Mouse (Mus musculus) intestine, embryonic 16.5 days (tissue): ENCODE measurements around the gene Znhit6. TPM values are rescaled to one million over a fixed set of nuclear protein-coding genes. Genes with fewer than 3 reads are reported as not detected.
A peak's percentile ranks its signal among the peaks of the same experiment; 100 is the strongest.

Source experiments
- ATAC-seq: fragments of 200-750 bp; cut with Nextera tagmentation; 2 replicates; pipeline ENCODE4 v1.8.0; 2017; ENCODE audit warnings: moderate TSS enrichment, moderate library complexity
- H3K27ac ChIP-seq: fragments of 300-500 bp; sonication (generic); 2 replicates; pipeline ENCODE4 v1.5.1; 2014; ENCODE audit warnings: mild to moderate bottlenecking, low read length
- H3K27me3 ChIP-seq: fragments of 300-500 bp; sonication (generic); replicated peaks from 2 replicates; pipeline ENCODE4 v1.6.1; 2014; ENCODE audit warnings: low read length, control low read depth, mixed read lengths; ENCODE audit not compliant: control insufficient read depth, insufficient read depth
- H3K36me3 ChIP-seq: fragments of 300-500 bp; sonication (generic); 2 replicates; pipeline ENCODE4 v1.6.1; 2014; ENCODE audit warnings: low read length, control low read depth; ENCODE audit not compliant: control insufficient read depth, insufficient read depth
- H3K4me1 ChIP-seq: fragments of 300-500 bp; sonication (generic); 2 replicates; pipeline ENCODE4 v1.6.1; 2014; ENCODE audit warnings: low read length, control low read depth, mixed read lengths; ENCODE audit not compliant: control insufficient read depth, insufficient read depth
- H3K4me2 ChIP-seq: fragments of 300-500 bp; sonication (generic); 2 replicates; pipeline ENCODE4 v1.6.1; 2014; ENCODE audit warnings: low read depth, low read length, control low read depth
- H3K4me3 ChIP-seq: fragments of 300-500 bp; sonication (generic); 2 replicates; pipeline ENCODE4 v1.5.1; 2014; ENCODE audit warnings: mild to moderate bottlenecking, low read length
- H3K9ac ChIP-seq: fragments of 300-500 bp; sonication (generic); 2 replicates; pipeline ENCODE4 v1.6.1; 2014; ENCODE audit warnings: low read depth, low read length
- H3K9me3 ChIP-seq: fragments of 300-500 bp; sonication (generic); 2 replicates; pipeline ENCODE4 v1.6.1; 2016; ENCODE audit warnings: low read length, control low read depth; ENCODE audit not compliant: control insufficient read depth
- WGBS: fragments of 180-500 bp; shearing (Covaris S2); extraction: QIAGEN DNeasy Blood & Tissue Kit; methylation state at CpG from one replicate; pipeline ENCODE4 v1.1.7; 2014; 5-methylcytosine and 5-hydroxymethylcytosine counted together
- polyA plus RNA-seq: library from polyadenylated mRNA; unstranded; fragments of >200 nt; fragmentation: Nextera tagmentation; extraction: Ambion mirVana; gene quantifications from 2 replicates; pipeline ENCODE4 v1.2.1, GENCODE M21; 2015

The Znhit6 gene
- polyA plus RNA-seq, 1 experiment from 2014 or later, result 28.4 TPM

DNA sequence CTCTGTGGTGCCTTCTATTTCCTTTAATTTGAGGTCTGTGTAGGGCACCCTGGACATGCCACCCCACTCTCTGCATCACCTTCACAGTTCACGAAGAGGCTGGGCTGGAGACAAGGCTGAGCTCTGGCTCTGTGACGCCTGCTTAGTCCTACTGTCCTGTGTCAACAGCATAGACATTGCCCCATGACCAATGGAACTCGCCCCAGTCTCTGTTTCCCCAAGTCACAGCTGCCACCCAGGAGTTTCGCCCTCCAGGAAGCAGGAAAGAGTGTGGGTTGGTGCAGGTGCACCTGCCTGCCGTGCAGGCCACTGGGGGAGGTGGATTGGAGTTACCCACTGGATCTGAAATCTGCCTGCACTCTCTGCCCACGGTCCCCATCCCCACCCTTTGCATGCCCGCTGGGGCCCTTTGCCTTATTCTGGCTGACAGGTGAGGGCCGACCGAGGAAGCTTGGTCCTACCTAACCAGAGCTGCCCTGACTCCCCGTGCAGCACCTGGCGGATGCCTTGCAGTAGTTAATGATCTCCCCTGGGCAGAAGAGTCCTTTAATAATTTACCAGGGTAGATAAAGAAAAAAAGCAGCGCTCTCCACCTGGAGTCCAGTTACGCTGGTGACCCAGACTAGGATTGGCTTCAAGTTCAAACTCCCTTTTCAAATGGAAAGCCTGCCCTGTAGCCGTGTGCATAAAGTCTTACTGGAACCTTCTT is 58.2 kb downstream of the Znhit6 start:
- Histone ChIP-seq H3K4me2 (peak overlapping the region; percentile 36), H3K36me3 (no peaks in the 10 kb centered on the region), H3K9ac (peak overlapping the region; percentile 39; the same call in 1 of the 2 replicates), H3K9me3 (no peaks in the 10 kb centered on the region), H3K27ac (peak overlapping the region; percentile 87), H3K4me1 (peaks cover 12% of the 10 kb centered on the region), H3K27me3 (no peaks in the 10 kb centered on the region), H3K4me3 (0 out of 2 replicates have a peak overlapping the region, but pooled peaks have one; percentile 11)
- WGBS, result 62% methylated on average over 14 of the region's 14 CpGs
- ATAC-seq, result peak; percentile 96

DNA sequence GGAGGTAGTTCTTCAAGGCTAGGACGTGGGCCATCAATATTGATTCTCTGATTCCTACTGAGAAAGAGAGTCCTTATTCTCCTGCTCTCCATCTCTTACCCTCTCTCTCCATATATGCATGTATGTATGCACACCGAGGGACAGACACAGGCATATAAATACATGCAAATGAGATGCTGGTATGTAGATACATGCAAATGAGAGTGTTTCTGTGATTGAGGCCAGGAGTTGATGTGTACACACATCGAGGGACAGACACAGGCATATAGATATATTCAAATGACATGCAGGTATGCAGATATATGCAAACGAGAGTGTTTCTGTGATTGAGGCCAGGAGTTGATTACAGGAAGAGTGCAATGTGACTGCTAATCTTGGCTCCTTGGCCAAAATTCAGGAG is 64.2 kb downstream of the Znhit6 start:
- H3K36me3 ChIP-seq, result no peaks in the 10 kb centered on the region
- no peak for ATAC-seq
- no peak overlapping the region for H3K9ac ChIP-seq
- no peak overlapping the region for H3K27ac ChIP-seq
- 0 out of 2 replicates have a peak, but pooled peaks cover 2% of the 10 kb centered on the region for H3K4me1 ChIP-seq
- no peaks in the 10 kb centered on the region for H3K9me3 ChIP-seq
- no peak overlapping the region for H3K4me2 ChIP-seq
- H3K27me3 ChIP-seq, result no peaks in the 10 kb centered on the region
- 77% methylated on average over 4 of the region's 4 CpGs for WGBS
- no peak overlapping the region for H3K4me3 ChIP-seq

DNA sequence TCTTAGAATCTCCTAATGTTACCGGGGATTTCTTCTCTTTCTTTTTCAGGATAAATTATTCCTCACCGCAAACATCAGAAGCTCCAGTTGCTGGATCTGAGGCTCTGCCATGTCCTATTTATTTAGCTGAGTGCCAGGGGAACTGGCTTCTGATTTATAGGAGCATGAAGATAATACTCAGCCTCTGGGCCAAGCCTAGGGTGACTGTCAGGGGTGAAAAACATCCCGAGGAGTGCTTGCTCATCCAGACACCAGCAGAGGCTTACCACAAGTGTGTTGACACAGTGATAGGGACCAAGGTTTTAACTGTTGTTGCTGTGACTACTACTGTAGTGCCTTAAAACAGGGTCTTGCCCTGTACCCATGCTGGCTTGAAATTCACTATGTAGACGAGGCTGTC is 64.6 kb downstream of the Znhit6 start:
- Histone ChIP-seq H3K4me3 (no peak overlapping the region), H3K27me3 (no peaks in the 10 kb centered on the region), H3K9ac (no peak overlapping the region), H3K27ac (no peak overlapping the region), H3K9me3 (no peaks in the 10 kb centered on the region), H3K4me1 (0 out of 2 replicates have a peak, but pooled peaks cover 2% of the 10 kb centered on the region), H3K4me2 (no peak overlapping the region), H3K36me3 (no peaks in the 10 kb centered on the region)
- 63% methylated on average over 4 of the region's 4 CpGs for WGBS
- ATAC-seq, result no peak

DNA sequence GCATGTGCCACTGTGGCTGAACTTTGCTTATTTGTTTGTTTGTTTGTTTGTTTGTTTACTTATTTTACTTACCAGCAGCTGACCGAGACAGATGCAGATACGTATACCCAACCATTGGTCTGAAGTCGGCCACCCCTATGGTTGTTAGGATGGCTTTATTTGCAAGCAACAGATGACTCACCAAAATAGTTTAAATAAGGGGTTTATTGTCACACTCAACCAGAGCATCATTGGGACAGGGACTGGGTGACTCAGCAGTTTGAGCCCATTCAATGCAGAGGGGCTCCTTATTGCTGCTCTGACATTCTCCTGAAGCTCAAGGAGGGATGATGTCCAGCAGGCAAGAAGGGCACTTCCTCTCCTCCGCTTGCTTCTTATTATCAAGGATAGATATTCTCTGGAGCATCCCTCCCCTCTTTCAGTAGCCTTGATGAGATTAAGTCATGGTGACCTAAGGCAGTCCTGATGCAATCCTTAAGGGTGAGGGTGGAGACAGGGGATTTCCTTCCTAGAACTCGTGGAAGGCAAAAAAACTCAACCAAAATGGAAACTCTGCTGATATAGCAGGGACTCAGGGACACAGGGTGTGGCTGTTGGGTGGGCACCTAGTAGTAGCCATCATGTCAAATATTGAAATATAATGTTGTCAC is 65.2 kb downstream of the Znhit6 start:
- Histone ChIP-seq H3K27me3 (no peaks in the 10 kb centered on the region), H3K27ac (no peak overlapping the region)
- WGBS, result 72% methylated on average over 5 of the region's 5 CpGs

DNA sequence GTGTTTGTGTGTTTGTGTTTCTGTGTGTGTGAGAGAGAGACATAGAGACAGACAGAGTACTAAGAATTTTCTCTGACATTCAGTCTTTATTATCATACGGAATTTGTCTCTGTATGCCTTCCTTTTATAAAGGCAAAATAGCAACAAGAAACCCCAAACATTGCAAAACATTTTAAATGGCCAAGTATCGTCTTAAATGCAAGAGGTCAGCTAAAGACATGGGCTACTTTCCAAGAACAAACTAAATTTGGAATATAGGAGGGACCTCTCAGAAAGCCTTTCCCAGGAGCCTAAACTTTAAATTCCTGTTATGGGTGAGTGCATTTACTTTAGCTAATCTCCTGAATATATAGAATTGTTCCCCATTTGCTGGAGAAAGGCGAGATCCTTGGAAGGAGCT is 65.9 kb downstream of the Znhit6 start:
- WGBS, result 62% methylated on average over 3 of the region's 3 CpGs
- Histone ChIP-seq H3K4me1 (0 out of 2 replicates have a peak, but pooled peaks cover 2% of the 10 kb centered on the region), H3K36me3 (no peaks in the 10 kb centered on the region), H3K4me3 (no peak overlapping the region), H3K4me2 (no peak overlapping the region), H3K9ac (no peak overlapping the region), H3K27me3 (no peaks in the 10 kb centered on the region), H3K27ac (no peak overlapping the region), H3K9me3 (no peaks in the 10 kb centered on the region)
- ATAC-seq, result no peak

More for the DNA sequence above, 65.2 kb downstream of the Znhit6 start:
- H3K4me1 ChIP-seq, result 0 out of 2 replicates have a peak, but pooled peaks cover 2% of the 10 kb centered on the region
- H3K4me2 ChIP-seq, result no peak overlapping the region
- H3K36me3 ChIP-seq, result no peaks in the 10 kb centered on the region
- no peaks in the 10 kb centered on the region for H3K9me3 ChIP-seq
- H3K4me3 ChIP-seq, result no peak overlapping the region
- ATAC-seq, result no peak
- no peak overlapping the region for H3K9ac ChIP-seq

DNA sequence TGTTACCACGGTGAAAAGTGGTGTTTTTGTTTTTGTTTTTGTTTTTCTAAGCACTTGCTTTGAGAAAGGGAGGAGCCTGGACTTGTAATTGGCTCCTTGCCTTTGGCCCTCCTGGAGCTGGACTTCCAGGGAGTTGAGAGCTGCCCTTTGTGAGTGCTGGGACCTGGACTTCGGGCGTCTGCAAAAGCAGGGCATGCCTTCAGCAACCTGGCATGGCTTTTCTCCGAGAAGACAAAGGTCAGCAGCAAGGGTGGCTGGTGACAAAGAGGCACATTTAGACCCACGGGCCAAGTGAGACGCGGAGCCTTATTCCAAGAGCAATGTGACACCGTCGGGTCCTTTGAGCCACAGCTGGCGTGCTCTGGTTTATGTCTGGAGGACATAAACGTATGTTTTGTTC is 66.9 kb downstream of the Znhit6 start:
- no peak overlapping the region for H3K27ac ChIP-seq
- H3K4me1 ChIP-seq, result 0 out of 2 replicates have a peak, but pooled peaks cover 2% of the 10 kb centered on the region
- H3K4me2 ChIP-seq, result no peak overlapping the region
- ATAC-seq, result no peak
- no peak overlapping the region for H3K4me3 ChIP-seq
- WGBS, result 52% methylated on average over 11 of the region's 11 CpGs
- no peaks in the 10 kb centered on the region for H3K27me3 ChIP-seq
- no peak overlapping the region for H3K9ac ChIP-seq
- no peaks in the 10 kb centered on the region for H3K9me3 ChIP-seq
- peaks cover 6% of the 10 kb centered on the region for H3K36me3 ChIP-seq

DNA sequence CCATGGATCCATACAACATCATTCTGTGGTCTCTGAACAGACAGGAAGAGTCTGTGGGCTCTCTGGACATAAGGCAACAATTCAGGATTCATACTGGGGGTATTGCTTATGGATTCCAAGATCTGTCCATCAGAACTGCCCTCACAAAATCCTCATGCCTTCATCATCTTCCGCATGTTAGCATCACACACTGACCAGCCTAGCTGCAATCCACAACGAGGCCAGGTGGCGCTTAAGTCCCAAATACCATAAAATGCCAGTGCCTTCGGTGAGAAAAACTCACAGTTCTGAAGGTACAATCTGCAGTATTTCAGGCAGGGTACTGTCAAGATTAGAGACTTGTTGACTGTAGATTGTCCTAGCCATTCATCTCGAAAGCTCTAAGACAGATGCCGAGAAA is 69.5 kb downstream of the Znhit6 start:
- H3K36me3 ChIP-seq, result peaks cover 6% of the 10 kb centered on the region
- no peak overlapping the region for H3K4me3 ChIP-seq
- no peak overlapping the region for H3K9ac ChIP-seq
- 65% methylated on average over 6 of the region's 6 CpGs for WGBS
- H3K4me1 ChIP-seq, result peaks cover 6% of the 10 kb centered on the region; the same call in 1 of the 2 replicates
- no peaks in the 10 kb centered on the region for H3K9me3 ChIP-seq
- no peak overlapping the region for H3K27ac ChIP-seq
- ATAC-seq, result no peak
- no peaks in the 10 kb centered on the region for H3K27me3 ChIP-seq
- H3K4me2 ChIP-seq, result no peak overlapping the region

DNA sequence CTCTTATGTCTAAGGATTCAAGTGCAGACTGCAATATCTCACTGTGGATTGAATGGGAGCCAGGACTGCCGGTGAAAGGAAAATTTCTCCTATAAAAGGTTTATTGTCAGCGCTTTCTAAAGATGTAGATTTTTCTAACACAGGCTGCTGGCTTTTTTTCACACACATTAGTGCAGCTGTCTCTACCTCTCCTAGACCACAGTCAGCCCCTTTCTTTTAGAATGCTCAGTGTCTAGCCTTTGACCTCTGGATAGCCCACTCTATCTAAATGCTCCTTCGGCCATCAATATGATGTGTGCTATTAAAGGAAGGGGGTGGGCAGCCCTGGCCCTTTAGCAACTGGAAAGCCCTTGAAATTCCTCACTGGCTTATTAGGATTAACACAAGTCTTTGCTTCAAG is 70.0 kb downstream of the Znhit6 start:
- Histone ChIP-seq H3K4me2 (no peak overlapping the region), H3K36me3 (peaks cover 6% of the 10 kb centered on the region), H3K9me3 (no peaks in the 10 kb centered on the region), H3K9ac (no peak overlapping the region), H3K27me3 (no peaks in the 10 kb centered on the region), H3K4me1 (peaks cover 6% of the 10 kb centered on the region; the same call in 1 of the 2 replicates), H3K27ac (no peak overlapping the region), H3K4me3 (no peak overlapping the region)
- 45% methylated on average over 3 of the region's 3 CpGs for WGBS
- no peak for ATAC-seq

DNA sequence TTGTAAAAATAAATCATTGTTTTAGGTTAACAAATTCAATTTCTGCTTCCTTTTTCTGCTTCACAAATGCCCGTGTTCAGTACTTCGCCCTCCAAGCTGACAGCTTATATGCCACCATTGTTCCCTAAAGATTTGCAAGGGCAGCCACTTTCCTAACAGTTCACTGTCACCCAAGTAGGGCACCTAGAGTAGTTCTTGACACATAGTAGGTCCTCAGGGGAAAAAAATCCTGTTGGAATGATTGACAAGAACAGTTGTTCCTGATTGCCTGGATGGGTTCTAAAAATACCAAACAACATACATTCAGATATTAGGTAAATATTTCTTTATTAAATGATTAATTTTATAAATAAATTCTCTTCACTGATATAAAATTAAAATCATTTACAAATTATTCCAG is 70.7 kb downstream of the Znhit6 start:
- Histone ChIP-seq H3K9me3 (no peaks in the 10 kb centered on the region), H3K4me2 (no peak overlapping the region), H3K4me3 (no peak overlapping the region), H3K27me3 (no peaks in the 10 kb centered on the region), H3K4me1 (peaks cover 6% of the 10 kb centered on the region; the same call in 1 of the 2 replicates), H3K9ac (no peak overlapping the region), H3K36me3 (peaks cover 6% of the 10 kb centered on the region), H3K27ac (no peak overlapping the region)
- ATAC-seq, result no peak
- WGBS, result 81% methylated on average over 2 of the region's 2 CpGs
